Mouse (Mus musculus) adrenal gland, adult (tissue): Measurements from ENCODE around the gene Sel1l.
"Not testable (repeated sequence)": the region's sequence is repeated elsewhere in the genome, so short reads cannot be mapped to it uniquely, and the experiment has no call there.

ENCODE experiments used
- DNase-seq, 2 experiments: peaks; one replicate each; pipeline ENCODE4 v3.0.0; 2022 to 2023; ENCODE audit warnings: low spot score in 1 of 2; ENCODE audit not compliant: inconsistent age in 2 of 2

Gene Sel1l

DNA sequence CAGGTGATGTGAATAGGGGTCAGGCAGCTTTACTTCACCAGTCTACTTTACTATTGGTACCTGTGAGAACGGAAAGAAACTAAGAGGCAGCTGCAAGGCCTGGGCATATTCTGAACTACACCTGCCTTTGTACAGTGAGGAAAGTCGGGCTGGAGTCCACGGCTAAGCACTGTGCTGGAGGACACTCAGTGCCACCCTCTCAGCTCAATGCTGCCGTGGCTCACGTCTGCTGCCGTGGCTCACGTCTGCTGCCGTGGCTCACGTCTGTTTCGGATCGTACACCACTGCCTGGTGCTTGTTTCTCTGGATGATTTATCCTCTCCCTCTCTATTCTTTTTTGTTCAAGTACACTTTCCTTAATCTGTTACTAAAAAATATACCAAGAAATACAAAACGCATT is 28.5 kb downstream of the Sel1l start:
- DNase-seq = no peak

DNA sequence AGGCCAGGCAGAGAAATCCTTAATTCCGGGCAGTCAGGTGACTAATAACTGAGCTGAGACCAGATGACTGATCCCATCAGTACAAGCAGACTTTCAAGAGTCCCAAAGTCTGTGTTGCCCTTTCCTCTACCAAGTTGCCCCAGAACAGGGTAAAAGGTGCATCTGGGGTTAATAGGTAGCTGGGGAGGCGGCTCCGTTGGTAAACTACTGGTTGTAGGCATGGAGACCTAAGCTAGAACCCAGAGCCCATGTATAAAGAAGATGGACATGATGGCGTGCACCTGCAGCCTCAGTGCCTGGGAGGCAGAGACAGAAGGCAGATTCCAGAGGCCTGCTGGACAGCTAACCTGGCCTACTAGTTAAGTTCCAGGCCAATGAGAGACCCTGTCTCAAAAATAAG is 30.2 kb downstream of the Sel1l start:
- no peak for DNase-seq

DNA sequence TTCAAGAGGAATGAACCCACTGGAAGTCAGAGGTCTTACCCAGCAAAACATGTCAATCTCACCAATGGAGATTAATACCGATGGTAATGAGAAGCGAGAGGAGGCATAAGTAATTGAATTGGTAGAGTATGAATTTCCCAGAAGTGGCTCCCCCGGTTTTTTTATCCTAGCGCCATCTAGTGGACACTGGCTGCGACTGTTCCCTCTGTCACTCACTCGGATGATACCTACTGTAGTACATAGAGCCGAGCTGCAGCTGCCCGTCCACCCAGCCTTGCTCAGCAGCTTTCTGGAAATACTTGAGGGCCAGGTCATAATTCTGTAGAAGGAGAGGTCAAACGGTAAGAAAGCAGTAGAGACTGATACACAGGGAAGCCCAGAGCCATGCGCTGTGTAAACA is 33.0 kb downstream of the Sel1l start:
- peak; percentile 56 to 85 for DNase-seq

DNA sequence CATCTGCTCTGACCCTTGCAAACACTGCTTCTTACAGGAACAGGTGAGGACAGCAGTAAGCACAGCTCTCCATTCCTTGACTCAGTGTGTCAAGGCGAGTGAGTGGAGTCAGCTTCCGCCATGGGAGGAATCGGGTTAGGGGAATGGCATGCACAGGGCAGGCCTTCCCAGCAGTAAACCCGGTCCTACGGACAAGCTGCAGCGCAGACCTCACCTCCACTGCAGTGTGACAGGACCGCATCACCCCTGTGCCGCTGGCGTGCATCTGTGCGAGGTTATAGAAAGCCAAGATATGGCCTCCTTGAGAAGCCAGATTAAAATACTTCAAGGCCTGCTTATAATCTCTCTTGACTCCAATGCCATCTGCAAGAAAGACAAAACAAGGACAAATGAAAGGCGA is 33.4 kb downstream of the Sel1l start:
- DNase-seq = no peak

DNA sequence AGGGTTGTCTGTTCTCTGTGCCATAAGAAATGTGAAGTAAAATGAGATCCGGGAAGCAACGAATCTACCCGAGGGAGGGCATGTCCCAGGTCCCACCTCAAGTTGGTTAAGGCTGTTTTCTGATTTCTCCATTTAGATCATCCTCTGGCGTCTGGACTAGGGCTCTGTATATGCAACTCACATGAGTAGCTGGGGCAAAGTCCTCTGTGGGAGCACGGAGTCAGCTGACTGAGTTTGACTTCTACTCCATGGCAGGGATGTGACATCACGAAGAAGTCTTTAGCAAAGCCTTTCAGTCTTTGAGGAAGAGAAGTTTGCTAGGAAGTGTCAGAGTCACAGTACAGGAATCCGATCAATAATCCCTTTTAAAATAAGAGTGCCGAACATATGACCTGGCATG is 40.0 kb downstream of the Sel1l start:
- DNase-seq = no peak

DNA sequence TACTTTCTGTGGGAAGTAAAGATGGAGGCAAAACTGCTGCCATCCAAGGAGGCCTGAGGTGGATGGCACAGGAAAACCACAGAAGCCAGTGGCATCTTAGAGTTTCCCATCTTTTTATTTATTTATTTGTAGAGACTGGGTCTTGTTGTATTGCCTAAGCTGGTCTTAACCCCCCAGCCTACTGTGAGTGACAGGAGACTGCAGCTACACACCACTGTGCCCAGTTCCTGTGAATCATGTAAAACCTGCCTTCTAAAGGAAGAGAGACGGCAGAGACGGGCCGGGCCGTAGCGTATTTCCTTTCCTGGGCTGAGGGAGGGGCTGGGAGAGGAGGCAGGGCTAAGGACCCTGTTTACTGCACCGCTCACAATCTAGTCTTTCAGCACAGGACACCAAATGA is 41.2 kb downstream of the Sel1l start:
- no peak for DNase-seq

DNA sequence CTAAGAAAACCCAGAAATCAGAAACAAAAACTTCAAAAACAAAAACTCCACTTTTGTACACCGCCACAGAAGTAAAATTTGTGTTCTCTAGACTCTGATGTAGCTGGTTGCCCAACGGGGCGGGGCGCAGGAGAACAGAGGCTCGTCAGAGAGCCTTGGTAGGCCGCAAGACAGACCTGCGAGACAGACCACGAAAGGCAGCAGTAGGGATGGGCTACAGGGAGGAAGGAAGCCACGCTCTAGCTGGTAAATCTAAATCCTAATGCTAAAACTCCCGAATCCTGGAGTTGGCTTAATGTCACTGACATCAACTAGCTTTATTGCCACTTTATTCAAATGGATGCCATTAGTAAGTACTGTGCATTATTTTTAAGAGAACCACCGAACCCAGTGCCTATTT is 41.9 kb downstream of the Sel1l start:
- DNase-seq = no peak

DNA sequence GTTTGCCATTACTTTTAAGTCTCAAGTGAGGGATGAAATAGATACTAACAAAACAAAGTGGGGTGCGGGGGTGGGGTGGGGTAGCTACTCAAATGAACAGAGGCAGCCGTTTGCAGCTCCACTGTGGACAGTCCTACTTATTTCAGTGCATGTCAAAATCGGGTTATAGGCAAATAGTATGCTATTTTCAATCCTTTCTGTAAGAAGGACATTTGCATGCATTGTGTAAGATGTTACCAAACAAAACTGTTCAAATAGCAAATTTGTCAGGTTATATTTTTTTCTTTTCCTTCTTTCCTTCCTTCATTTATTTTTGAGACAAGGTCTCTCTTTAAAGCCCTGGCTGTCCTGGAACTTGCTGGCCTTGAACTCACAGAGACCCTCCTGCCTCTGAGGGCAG is 44.7 kb downstream of the Sel1l start:
- DNase-seq = no peak

DNA sequence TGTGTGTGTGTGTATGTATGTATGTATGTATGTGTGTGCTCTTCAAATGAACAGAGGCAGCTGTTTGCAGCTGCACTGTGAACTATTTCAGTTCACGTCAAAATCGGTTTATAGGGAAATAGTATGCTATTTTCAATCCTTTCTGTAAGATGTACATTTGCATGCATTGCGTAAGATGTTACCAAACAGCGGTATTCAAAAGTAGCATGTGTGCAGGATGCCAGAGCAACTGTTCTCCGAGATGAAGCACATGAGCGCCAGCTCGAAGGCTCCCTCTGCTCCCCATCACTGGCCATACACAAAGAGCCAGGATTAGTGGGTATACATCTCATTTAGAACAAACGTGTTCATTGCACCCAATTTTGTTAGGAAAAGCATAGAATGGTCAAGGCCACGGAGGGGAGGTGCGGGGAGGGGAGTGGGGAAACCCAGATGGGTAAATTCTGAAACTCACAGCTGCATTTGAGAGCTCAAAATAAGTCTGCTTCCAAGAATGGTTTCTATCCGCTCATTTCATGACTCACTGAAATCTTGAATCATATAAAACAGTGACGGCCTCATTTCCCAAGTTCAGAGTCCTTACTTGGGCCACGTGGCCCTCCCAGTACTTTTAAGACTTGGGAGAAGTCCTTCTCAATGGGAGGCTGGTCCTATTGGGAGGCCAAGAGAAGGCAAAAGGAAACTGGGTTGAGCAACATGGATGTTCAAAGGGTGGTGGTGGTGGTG is 45.6 kb downstream of the Sel1l start:
- peak in 1 of 2 experiments; percentile 42 for DNase-seq

DNA sequence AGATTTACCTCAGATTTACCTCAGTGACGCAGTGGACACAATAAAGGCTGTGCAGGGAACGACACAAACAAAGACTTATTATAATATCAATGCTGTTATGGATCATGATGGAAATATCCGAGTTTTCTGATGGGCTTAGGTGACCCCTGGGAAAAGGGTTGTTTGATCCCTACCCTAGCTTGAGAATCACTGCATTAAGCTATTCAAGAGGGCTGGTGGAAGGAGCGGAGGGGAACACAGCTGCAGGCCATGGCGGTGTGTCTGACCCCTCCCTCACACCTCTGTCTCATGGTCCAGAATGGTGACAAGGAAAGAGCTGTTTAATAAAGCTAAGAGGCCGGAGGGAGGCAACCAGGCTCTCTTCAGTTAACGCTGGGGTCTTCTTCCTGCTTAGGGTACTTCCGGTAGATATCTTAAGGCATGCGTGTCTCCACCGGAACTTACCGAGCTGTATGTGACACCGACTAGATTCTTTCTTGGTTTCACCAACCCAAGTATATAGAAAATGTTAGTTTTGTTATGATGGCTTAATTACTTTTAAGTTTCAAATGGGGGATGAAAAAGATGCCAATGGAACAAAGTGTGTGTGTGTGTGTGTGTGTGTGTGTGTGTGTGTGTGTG is 46.3 kb downstream of the Sel1l start:
- DNase-seq = no peak

DNA sequence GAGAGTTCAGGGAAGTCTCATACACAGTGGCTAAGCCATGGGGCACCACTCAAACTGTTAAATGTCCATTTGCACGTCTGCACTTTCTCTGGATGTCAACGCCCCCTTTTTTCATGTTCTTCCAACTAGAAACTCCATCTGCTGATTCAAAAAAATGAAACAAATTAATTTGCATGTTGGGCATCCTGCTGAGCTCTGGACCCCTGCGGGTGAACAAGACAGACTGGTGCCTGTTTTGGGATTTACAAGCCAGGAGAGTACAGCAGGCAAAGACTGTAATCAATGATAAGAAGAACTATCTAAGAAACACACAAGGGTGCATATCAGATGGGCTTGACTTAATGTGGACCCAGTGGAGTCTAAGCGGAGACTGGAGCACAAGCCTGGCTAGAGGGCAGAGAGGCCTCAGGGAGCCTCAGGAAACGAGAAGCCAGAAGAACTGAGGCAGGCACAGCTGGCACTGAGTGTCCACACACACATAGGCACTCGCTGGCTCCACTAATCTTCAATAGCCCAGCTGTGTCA is 48.0 kb downstream of the Sel1l start:
- no peak for DNase-seq

DNA sequence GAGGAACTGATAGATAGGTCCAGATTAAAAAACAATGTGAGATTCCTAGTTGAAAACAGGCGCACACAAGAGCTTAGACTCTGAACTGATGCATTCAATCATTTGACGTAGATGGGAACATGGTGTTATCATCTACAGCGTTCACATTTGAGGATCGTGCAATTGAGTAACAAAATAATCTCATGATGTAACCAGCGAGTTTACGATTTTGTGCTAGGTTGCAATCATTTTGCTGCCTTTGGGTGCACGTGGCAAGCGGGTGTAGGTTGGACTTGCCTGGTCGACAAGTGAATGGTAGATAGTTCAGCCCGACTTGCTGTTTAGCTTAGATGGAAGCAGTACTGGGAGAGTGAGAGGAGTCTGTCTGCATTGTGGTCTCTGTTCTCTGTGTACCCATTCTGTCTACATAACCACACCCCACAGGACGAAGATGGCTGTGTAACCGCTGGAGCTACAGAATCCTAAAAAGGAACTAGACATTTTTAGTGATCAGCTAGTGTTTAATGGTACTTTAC is 49.1 kb downstream of the Sel1l start:
- DNase-seq = no peak

DNA sequence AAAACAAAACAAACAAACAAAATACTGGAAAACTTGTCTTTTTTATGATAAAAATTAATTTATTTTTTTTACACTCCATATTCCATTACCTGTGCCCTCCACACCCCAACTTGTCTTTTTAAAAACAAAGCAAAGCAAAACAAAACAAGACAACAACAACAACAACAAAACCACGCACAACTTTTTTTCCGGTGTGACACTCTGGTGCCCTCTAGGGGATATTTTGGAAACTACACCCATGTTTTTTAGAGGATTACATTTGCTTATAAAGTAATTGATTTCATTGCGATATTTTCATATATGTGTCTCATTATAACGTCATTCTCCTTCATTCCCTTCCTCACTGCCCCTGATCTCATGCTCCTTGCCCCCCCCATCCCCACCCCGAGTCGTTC is 49.6 kb downstream of the Sel1l start:
- DNase-seq = peak in 1 of 2 experiments; percentile 77

DNA sequence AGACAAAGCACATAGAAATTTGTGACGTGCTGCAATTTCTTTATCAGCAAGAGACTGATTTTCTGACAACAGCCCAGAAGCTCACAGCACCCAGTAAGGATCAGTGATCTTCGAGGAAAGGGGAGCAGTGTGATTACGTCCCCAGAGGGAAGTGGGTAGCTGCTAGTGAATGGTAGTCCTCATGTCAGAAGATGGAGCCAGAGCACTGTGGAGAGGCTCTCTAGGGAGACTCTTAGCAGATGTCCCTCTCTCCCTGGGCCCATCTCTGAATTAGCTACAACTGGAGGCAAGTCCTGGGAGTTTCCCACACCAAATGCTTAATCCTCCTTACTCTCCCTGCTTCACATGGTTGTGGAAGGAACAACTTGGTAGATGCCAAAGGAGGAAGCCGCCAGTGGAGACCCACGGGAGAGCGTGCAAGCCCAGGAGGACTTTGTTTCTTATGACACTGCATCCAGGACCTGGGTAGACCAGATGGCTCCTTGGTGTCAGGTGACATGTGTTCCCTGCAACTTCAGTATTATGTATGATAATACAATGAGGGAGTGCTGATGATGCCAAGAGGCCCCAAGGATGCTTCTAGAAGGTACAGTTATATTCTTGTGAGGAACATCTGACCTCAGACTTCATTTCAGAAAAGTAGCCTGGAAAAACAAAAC is 50.1 kb downstream of the Sel1l start:
- DNase-seq = peak in 1 of 2 experiments; percentile 42

DNA sequence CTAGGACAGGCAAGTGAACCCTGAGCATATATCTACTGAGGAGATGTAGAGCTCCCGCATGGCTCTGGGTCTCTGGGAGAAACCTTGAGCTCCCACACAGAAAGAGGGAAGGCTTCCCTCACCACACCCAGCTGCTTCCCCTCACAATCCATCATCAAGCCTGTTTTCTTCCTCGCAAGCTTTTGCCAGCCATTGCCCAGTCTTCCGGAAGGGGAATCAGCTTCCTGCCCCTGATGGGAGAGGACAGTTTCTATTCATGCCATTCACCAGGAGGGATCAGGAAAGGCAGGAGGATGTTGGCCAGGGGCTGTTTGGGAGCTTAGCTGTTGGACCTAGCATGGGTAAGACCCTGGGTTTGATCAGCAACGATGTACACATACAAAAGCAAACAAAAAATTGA is 52.2 kb downstream of the Sel1l start:
- peak; percentile 26 to 62 for DNase-seq

DNA sequence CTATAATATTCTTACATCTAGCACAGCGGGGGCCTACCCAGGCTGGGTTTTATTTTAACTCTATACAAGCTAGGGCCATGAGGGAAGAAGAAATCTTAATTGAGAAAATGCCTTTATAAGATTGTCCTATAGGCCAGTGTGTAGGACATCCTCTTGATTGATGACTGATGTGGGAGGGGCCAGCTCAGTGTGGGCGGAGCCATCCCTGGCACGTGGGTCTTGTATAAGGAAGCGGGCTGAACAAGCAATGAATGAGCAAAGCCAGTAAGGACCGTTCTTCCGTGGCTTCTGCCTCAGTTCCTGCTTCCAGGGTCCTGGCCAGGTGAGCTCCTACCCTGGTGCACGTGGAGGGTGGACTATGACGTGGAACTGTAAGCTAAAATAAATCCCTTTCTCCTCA is 55.7 kb downstream of the Sel1l start:
- no peak for DNase-seq

DNA sequence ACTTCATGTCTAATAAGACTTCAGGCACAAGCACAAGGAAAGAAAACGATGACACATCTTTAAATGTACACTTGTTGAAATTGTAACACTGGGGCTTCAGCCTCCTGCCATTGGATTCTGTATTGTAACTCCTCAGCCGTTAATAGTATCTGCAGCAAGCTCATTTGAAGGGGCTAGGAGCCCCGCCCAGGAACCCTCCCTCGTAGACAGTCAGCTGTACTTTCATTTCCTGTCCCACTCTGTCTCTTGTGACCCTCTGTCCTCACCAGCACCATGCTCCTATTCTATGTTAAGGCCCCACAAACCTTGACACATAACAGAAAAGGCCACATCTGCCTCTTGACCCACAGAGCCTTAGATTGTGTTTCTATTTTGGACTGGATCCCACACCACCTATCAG is 57.1 kb downstream of the Sel1l start:
- no peak for DNase-seq

DNA sequence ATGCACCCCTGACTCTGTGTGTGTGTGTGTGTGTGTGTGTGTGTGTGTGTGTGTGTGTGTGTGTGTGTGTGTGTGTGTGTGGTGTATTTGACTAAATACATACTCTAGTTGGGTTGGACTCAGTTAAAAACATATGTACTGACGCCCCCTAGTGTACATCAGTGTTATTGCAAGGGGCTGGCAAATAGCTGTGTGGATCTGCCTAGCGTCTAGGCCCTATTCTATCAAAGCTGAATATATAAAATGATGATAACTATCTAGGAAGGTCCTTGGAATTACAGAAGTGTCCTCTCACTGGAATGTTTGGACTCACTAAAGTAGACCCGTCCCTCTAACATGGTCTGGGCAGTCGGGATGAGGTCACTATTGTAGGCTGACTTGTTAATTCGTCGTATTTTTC is 59.2 kb downstream of the Sel1l start:
- peak; percentile 49 to 87 for DNase-seq

DNA sequence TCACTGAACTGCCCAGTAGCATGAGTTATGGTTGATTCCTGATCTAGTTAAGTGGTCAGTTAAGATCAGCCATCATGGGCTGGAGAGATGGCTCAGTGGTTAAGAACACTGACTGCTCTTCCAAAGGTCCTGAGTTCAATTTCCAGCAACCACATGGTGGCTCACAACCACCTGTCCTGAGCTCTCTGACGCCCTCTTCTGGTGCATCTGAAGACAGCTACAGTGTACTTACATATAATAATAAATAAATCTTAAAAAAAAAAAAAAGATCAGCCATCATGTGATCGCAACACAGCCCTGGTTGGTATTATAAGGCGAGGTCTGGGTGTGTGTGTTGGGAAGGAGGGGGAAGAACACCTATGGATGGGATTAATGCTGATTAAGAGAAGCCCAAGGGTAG is 60.5 kb downstream of the Sel1l start:
- not testable (repeated sequence) for DNase-seq

DNA sequence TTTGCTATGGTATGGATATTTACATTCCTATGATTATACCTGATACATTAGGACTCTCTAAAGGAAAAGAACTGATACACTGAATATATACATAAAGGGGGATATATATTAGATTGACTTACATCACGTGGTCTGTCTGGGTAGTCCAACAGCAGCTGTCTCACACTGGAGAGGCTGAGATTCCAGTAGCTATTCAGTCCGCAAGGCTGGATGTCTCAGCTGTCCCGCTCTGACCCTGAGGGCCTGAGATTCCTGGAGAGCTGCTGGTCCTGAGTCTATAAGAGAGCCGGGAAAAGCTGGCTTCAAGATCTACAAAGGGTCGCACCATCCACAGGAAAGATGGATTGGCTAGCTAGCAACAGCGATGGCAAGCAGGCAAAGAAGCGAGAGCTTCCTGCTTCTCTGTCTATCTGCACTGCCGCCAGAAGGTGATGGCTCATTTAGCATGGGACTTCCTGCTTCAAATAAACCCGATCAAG is 61.0 kb downstream of the Sel1l start, which contains the start of gene Ston2:
TSS of gene Ston2 (minus strand) at position 429 of the 479 bp plus-strand sequence.
- no peak for DNase-seq

DNA sequence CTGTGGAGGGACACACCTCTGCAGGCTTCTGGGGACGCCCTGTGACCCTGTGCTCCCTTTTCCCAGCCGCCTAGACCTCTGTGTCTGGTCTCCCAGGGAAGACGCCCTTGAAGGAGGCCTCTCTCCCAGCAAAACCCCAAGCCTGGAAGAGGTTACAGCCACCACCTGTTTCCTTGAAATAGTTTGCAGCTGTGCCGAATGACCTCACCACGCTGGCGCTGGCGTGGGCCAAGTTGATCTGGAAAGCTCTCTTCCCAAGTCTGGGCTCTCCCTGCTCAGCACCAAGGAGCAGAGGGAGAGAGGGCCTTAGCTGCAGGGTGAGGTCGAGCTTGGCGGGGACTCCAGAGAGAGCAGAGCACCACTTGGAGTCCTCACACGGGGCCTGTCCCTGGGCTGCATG is 62.6 kb downstream of the Sel1l start:
- peak in 1 of 2 experiments; percentile 44 for DNase-seq

DNA sequence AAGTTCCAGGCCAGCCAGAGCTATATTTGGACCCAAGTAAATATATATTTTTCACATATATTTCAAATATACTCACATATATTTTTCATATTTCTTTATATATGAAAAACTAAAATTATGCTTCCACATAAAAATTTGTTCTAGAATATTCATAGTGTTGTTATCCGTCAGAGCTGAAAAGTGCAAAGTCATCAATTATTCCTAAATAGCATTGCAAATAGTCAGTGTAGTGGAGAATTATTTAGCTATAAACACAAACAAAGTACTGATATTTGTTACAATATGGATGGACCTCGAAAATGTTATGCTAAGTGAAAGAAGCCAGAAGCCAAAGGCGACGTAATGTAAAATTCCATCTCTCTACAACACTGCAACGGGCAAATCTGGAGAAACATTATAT is 67.5 kb downstream of the Sel1l start:
- no peak for DNase-seq
